Mouse (Mus musculus): ENCODE measurements at regions not wholly inside any gene's neighbourhood (a gene's known extent, or its start where the extent isn't known, plus 50 kb on each side); places are given as distances from the start of the nearest gene placed in this dataset. TPM values are rescaled to one million over a fixed set of nuclear protein-coding genes. Genes with fewer than 3 reads are reported as not detected.

- Histone ChIP-seq H3K4me1 (ENCODE audit: insufficient read depth, low read length) (no peaks in the 10 kb centered on the region), H3K4me3 (ENCODE audit: low read depth, low read length) (no peak overlapping the region), H3K27ac (ENCODE audit: low read depth, low read length) (no peak overlapping the region), H3K4me2 (ENCODE audit: low read depth, low read length, poor library complexity, severe bottlenecking) (no peak overlapping the region), H3K9ac (replicated peaks; ENCODE audit: low read length, poor library complexity, severe bottlenecking) (no peak overlapping the region), H3K9me3 (ENCODE audit: low read length) (no peaks in the 10 kb centered on the region), H3K27me3 (ENCODE audit: insufficient read depth, low read length) (no peaks in the 10 kb centered on the region), H3K36me3 (ENCODE audit: insufficient read depth, low read length) (no peaks in the 10 kb centered on the region)
- 0 out of 2 replicates have a peak, but pooled peaks have one; percentile 31 for ATAC-seq (ENCODE audit: low FRiP score)
- no peak for TF ChIP-seq CTCF (IDR thresholded peaks at IDR 0.05)
- WGBS = 43% methylated on average over 4 of the region's 4 CpGs
- peak; percentile 87 for DNase-seq (ENCODE audit: low spot score)
Observed at GRCm38 (mm10) chr12:37015474-37016248, 92.7 kb upstream of the Meox2 start.

- Histone ChIP-seq H3K9me3 (ENCODE audit: low read length) (no peaks in the 10 kb centered on the region), H3K4me1 (ENCODE audit: insufficient read depth, low read length) (no peaks in the 10 kb centered on the region), H3K36me3 (ENCODE audit: insufficient read depth, low read length) (no peaks in the 10 kb centered on the region), H3K27ac (ENCODE audit: low read depth, low read length) (no peak overlapping the region), H3K4me3 (ENCODE audit: low read depth, low read length) (no peak overlapping the region), H3K4me2 (ENCODE audit: low read depth, low read length, poor library complexity, severe bottlenecking) (no peak overlapping the region), H3K27me3 (ENCODE audit: insufficient read depth, low read length) (no peaks in the 10 kb centered on the region), H3K9ac (replicated peaks; ENCODE audit: low read length, poor library complexity, severe bottlenecking) (no peak overlapping the region)
- TF ChIP-seq CTCF (IDR thresholded peaks at IDR 0.05) = no peak
- DNase-seq (ENCODE audit: low spot score) (no peak), ATAC-seq (ENCODE audit: low FRiP score) (no peak)
- 73% methylated on average over 3 of the region's 3 CpGs for WGBS
Observed at GRCm38 (mm10) chr12:37047191-37047590, 61.1 kb upstream of the Meox2 start.

GRCm38 (mm10) chr12:37050596-37050995 is 57.7 kb upstream of the Meox2 start:
- Histone ChIP-seq H3K27ac (ENCODE audit: low read depth, low read length) (no peak overlapping the region), H3K9ac (replicated peaks; ENCODE audit: low read length, poor library complexity, severe bottlenecking) (no peak overlapping the region), H3K4me3 (ENCODE audit: low read depth, low read length) (no peak overlapping the region), H3K27me3 (ENCODE audit: insufficient read depth, low read length) (no peaks in the 10 kb centered on the region), H3K36me3 (ENCODE audit: insufficient read depth, low read length) (no peaks in the 10 kb centered on the region), H3K4me1 (ENCODE audit: insufficient read depth, low read length) (no peaks in the 10 kb centered on the region), H3K4me2 (ENCODE audit: low read depth, low read length, poor library complexity, severe bottlenecking) (no peak overlapping the region), H3K9me3 (ENCODE audit: low read length) (no peaks in the 10 kb centered on the region)
- DNase-seq (ENCODE audit: low spot score) (no peak), ATAC-seq (ENCODE audit: low FRiP score) (no peak)
- 57% methylated on average over 1 of the region's 1 CpGs for WGBS
- TF ChIP-seq CTCF (IDR thresholded peaks at IDR 0.05) = no peak

GRCm38 (mm10) chr12:37057411-37057810 is 50.9 kb upstream of the Meox2 start:
- Histone ChIP-seq H3K9ac (replicated peaks; ENCODE audit: low read length, poor library complexity, severe bottlenecking) (no peak overlapping the region), H3K4me1 (ENCODE audit: insufficient read depth, low read length) (no peaks in the 10 kb centered on the region), H3K4me2 (ENCODE audit: low read depth, low read length, poor library complexity, severe bottlenecking) (no peak overlapping the region), H3K4me3 (ENCODE audit: low read depth, low read length) (no peak overlapping the region), H3K9me3 (ENCODE audit: low read length) (no peaks in the 10 kb centered on the region), H3K36me3 (ENCODE audit: insufficient read depth, low read length) (no peaks in the 10 kb centered on the region), H3K27me3 (ENCODE audit: insufficient read depth, low read length) (no peaks in the 10 kb centered on the region), H3K27ac (ENCODE audit: low read depth, low read length) (no peak overlapping the region)
- DNase-seq (ENCODE audit: low spot score) (no peak), ATAC-seq (ENCODE audit: low FRiP score) (no peak)
- no peak for TF ChIP-seq CTCF (IDR thresholded peaks at IDR 0.05)
- WGBS = 83% methylated on average over 3 of the region's 3 CpGs

Small RNA genes lying in the stretch of these regions (microRNA-seq; reads per million reads assigned to microRNA genes)
- gene Gm44326 (ENCODE audit: borderline number of aligned reads) = not detected
- 66.0 reads per million, percentile 40 among the genes with 10 or more reads in this experiment for gene Mir5099 (ENCODE audit: borderline number of aligned reads)
